Comparison of ENCODE assay signal across 11 mouse cellular contexts in the genomic region with DNA sequence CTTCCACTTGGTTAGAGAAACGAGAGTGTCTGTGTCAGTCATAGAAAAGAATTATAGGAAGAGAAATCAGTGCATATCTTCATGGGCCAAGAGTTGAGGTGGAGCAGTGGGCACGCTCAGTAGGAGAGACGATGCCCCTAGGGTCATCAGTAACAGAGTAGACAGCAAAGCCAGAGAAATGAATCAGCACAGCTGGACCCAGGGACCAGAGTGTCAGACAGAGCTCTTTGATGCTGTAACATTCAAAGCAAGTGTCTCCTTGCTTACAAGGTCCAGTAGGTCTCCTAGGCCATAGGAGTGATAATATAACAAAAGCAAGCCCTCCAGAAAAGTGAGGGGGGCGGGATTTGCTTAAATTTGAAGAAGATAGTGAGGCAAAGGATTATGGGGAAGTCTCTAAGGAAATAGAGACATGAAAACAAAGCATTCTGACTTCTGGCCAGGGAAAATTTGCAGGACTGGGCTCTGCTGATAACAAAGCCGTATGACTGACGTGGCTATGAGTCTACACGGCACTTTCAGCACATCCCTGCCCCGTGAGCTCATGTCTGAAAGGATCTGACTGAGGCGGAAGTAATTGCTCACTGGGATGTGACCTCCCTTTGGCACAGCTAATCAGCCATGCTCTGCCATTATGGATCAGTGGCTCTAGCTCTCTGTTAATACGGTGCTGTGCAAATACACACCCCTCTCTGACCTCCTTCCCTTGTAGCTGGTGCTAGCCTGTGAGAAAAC.
A peak's percentile ranks its signal among the peaks of the same experiment; 100 is the strongest.
DNase-seq lines count a peak whose midpoint lies in the region; ATAC-seq and TF ChIP-seq lines count a peak whose summit lies in the region.
"Had no signal": no experiment of that assay in that cellular context is flagged by ENCODE, and none has a peak within 500 bp of the region (broad histone marks: within the 10 kb centered on the region; RNA-seq: fewer than 3 reads in every experiment).

No protein-coding gene starts in this region.

- no peaks in the 10 kb centered on the region for H3K4me1 ChIP-seq in heart, embryonic 11.5 days (ENCODE audit: control insufficient read depth, insufficient read depth, low read length)
- no peaks in the 10 kb centered on the region for H3K4me1 ChIP-seq in midbrain, postnatal 0 days (ENCODE audit: insufficient read depth, low read length)
- H3K4me1 ChIP-seq: lung, embryonic 15.5 days had no signal

- no peak overlapping the region for H3K9ac ChIP-seq in heart, embryonic 11.5 days (ENCODE audit: low read depth, low read length)
- no peak overlapping the region for H3K9ac ChIP-seq in midbrain, postnatal 0 days (replicated peaks; ENCODE audit: low read length, poor library complexity, severe bottlenecking)
- H3K9ac ChIP-seq: lung, embryonic 15.5 days had no signal

- H3K9me3 ChIP-seq in heart, embryonic 11.5 days (replicated peaks; ENCODE audit: control insufficient read depth, low read length), result no peaks in the 10 kb centered on the region
- H3K9me3 ChIP-seq in midbrain, postnatal 0 days (ENCODE audit: low read length), result no peaks in the 10 kb centered on the region
- H3K9me3 ChIP-seq: lung, embryonic 15.5 days had no signal

- H3K4me2 ChIP-seq in heart, embryonic 11.5 days, result no peak overlapping the region
- no peak overlapping the region for H3K4me2 ChIP-seq in midbrain, postnatal 0 days (ENCODE audit: low read depth, low read length, poor library complexity, severe bottlenecking)
- H3K4me2 ChIP-seq: lung, embryonic 15.5 days had no signal

- 47% methylated on average over 10 of the region's 10 CpGs for WGBS in heart, embryonic 11.5 days (ENCODE audit: insufficient replicate concordance)
- 23% methylated on average over 10 of the region's 10 CpGs for WGBS in midbrain, postnatal 0 days

- no peaks in the 10 kb centered on the region for H3K27me3 ChIP-seq in heart, embryonic 11.5 days (ENCODE audit: control insufficient read depth, insufficient read depth, low read length)
- H3K27me3 ChIP-seq in midbrain, postnatal 0 days (ENCODE audit: insufficient read depth, low read length), result no peaks in the 10 kb centered on the region
- H3K27me3 ChIP-seq: lung, embryonic 15.5 days had no signal

- H3K4me3 ChIP-seq in heart, embryonic 11.5 days (ENCODE audit: low read depth, low read length), result no peak overlapping the region
- no peak overlapping the region for H3K4me3 ChIP-seq in midbrain, postnatal 0 days (ENCODE audit: low read depth, low read length)
- H3K4me3 ChIP-seq: gastrocnemius, adult 2 months; lung, embryonic 15.5 days had no signal

- no peak overlapping the region for H3K27ac ChIP-seq in heart, embryonic 11.5 days (ENCODE audit: low read depth, low read length)
- no peak overlapping the region for H3K27ac ChIP-seq in midbrain, postnatal 0 days (ENCODE audit: low read depth, low read length)
- H3K27ac ChIP-seq: gastrocnemius, adult 2 months; lung, embryonic 15.5 days had no signal

- peak; percentile 84 for DNase-seq in heart, adult 11 months
- DNase-seq in adrenal gland, postnatal 36 days, result peak; percentile 45 to 58
- peak; percentile 35 for DNase-seq in heart, postnatal 4 days
- DNase-seq in midbrain, postnatal 0 days (ENCODE audit: low spot score), result peak; percentile 50
- DNase-seq in urinary bladder, postnatal 4 days (ENCODE audit: low spot score in 2 of 2), result no peak
- no peak for DNase-seq in right cerebral cortex, postnatal 25 days
- DNase-seq in MN1 (ENCODE audit: low spot score), result no peak
- DNase-seq: gastrocnemius, adult 2 months; spleen, adult 18-20 months had no signal

- no peak for TF ChIP-seq CTCF in midbrain, postnatal 0 days (IDR thresholded peaks at IDR 0.05)

- H3K36me3 ChIP-seq in heart, embryonic 11.5 days (ENCODE audit: control insufficient read depth, insufficient read depth, low read length), result no peaks in the 10 kb centered on the region
- H3K36me3 ChIP-seq in midbrain, postnatal 0 days (ENCODE audit: insufficient read depth, low read length), result no peaks in the 10 kb centered on the region
- H3K36me3 ChIP-seq: lung, embryonic 15.5 days had no signal

- ATAC-seq in heart, embryonic 11.5 days (replicated peaks; ENCODE audit: insufficient number of reproducible peaks, low FRiP score, low TSS enrichment), result no peak
- no peak for ATAC-seq in midbrain, postnatal 0 days (ENCODE audit: low FRiP score)

Comparison
In these comparisons a context has a peak if more than half of its experiments do, and no peak if none do; other contexts are left out.
1. DNase-seq: peak in heart, adult 11 months (single experiment), adrenal gland, postnatal 36 days (2 of 2), heart, postnatal 4 days (single experiment) and midbrain, postnatal 0 days (single experiment); none in urinary bladder, postnatal 4 days (0 of 2), right cerebral cortex, postnatal 25 days (single experiment) and MN1 (single experiment).